Mouse (Mus musculus): ENCODE data around the gene Nuak1. TPM values are rescaled to one million over a fixed set of nuclear protein-coding genes. Genes with fewer than 3 reads are reported as not detected.
"Not testable (repeated sequence)": the region's sequence is repeated elsewhere in the genome, so short reads cannot be mapped to it uniquely, and the experiment has no call there.

The Nuak1 gene
- 5.1 and 5.7 TPM in 2 replicates for polyA plus RNA-seq (2014; fragmentation: Nextera tagmentation; extraction: Ambion mirVana)

GRCm38 (mm10) chr10:84440541-84441433, at the start of gene Nuak1:
Gene Nuak1, minus strand, starts transcription at chr10:84440597.
- H3K9ac ChIP-seq (ENCODE audit: low read depth, low read length): peak within 1 kb of the TSS; percentile 100
- no peaks in the 10 kb centered on the region for H3K9me3 ChIP-seq (ENCODE audit: control insufficient read depth, low read length)
- H3K4me3 ChIP-seq (ENCODE audit: low read depth, low read length): peak within 1 kb of the TSS; percentile 83
- peaks cover 3% of the 10 kb centered on the region; the same call in 1 of the 2 replicates for H3K4me1 ChIP-seq (replicated peaks; ENCODE audit: control insufficient read depth, insufficient read depth, low read length)
- 0% methylated on average over 77 of the region's 94 CpGs for WGBS
- H3K27ac ChIP-seq (ENCODE audit: low read depth, low read length): peak within 1 kb of the TSS; percentile 99
- ATAC-seq (ENCODE audit: low FRiP score) (peak; percentile 87), DNase-seq (ENCODE audit: low spot score) (peak; percentile 92)
- no peaks in the 10 kb centered on the region for H3K27me3 ChIP-seq (ENCODE audit: control insufficient read depth, insufficient read depth, low read length)
- H3K36me3 ChIP-seq (ENCODE audit: control insufficient read depth, insufficient read depth, low read length): no peaks in the 10 kb centered on the region
- peak within 1 kb of the TSS; percentile 84 for H3K4me2 ChIP-seq (replicated peaks; ENCODE audit: low read depth, low read length)

- H3K4me1 ChIP-seq (replicated peaks; ENCODE audit: control insufficient read depth, insufficient read depth, low read length): no peaks in the 10 kb centered on the region
- no peak for DNase-seq (ENCODE audit: low spot score)
- H3K27ac ChIP-seq (ENCODE audit: low read depth, low read length): no peak overlapping the region
- no peaks in the 10 kb centered on the region for H3K27me3 ChIP-seq (ENCODE audit: control insufficient read depth, insufficient read depth, low read length)
- H3K4me2 ChIP-seq (replicated peaks; ENCODE audit: low read depth, low read length): no peak overlapping the region
- WGBS: 89% methylated on average over 5 of the region's 5 CpGs
- no peak overlapping the region for H3K9ac ChIP-seq (ENCODE audit: low read depth, low read length)
- H3K4me3 ChIP-seq (ENCODE audit: low read depth, low read length): no peak overlapping the region
- ATAC-seq (ENCODE audit: low FRiP score): no peak
- no peaks in the 10 kb centered on the region for H3K36me3 ChIP-seq (ENCODE audit: control insufficient read depth, insufficient read depth, low read length)
- H3K9me3 ChIP-seq (ENCODE audit: control insufficient read depth, low read length): no peaks in the 10 kb centered on the region
Observed at GRCm38 (mm10) chr10:84490115-84490514, 49.7 kb upstream of the Nuak1 start.

- Histone ChIP-seq H3K9me3 (ENCODE audit: control insufficient read depth, low read length) (no peaks in the 10 kb centered on the region), H3K27ac (ENCODE audit: low read depth, low read length) (no peak overlapping the region), H3K4me2 (replicated peaks; ENCODE audit: low read depth, low read length) (no peak overlapping the region), H3K36me3 (ENCODE audit: control insufficient read depth, insufficient read depth, low read length) (no peaks in the 10 kb centered on the region), H3K4me1 (replicated peaks; ENCODE audit: control insufficient read depth, insufficient read depth, low read length) (no peaks in the 10 kb centered on the region), H3K4me3 (ENCODE audit: low read depth, low read length) (no peak overlapping the region), H3K27me3 (ENCODE audit: control insufficient read depth, insufficient read depth, low read length) (no peaks in the 10 kb centered on the region), H3K9ac (ENCODE audit: low read depth, low read length) (no peak overlapping the region)
- DNase-seq (ENCODE audit: low spot score) (peak; percentile 66), ATAC-seq (ENCODE audit: low FRiP score) (no peak)
- 38% methylated on average over 6 of the region's 6 CpGs for WGBS
Observed at GRCm38 (mm10) chr10:84488315-84488714, 47.9 kb upstream of the Nuak1 start.

- DNase-seq (ENCODE audit: low spot score): no peak
- Histone ChIP-seq H3K36me3 (ENCODE audit: control insufficient read depth, insufficient read depth, low read length) (no peaks in the 10 kb centered on the region), H3K4me3 (ENCODE audit: low read depth, low read length) (no peak overlapping the region), H3K27ac (ENCODE audit: low read depth, low read length) (no peak overlapping the region), H3K4me2 (replicated peaks; ENCODE audit: low read depth, low read length) (no peak overlapping the region), H3K9me3 (ENCODE audit: control insufficient read depth, low read length) (no peaks in the 10 kb centered on the region), H3K4me1 (replicated peaks; ENCODE audit: control insufficient read depth, insufficient read depth, low read length) (no peaks in the 10 kb centered on the region; the same call in 1 of the 2 replicates), H3K9ac (ENCODE audit: low read depth, low read length) (no peak overlapping the region), H3K27me3 (ENCODE audit: control insufficient read depth, insufficient read depth, low read length) (no peaks in the 10 kb centered on the region)
- 82% methylated on average over 1 of the region's 1 CpGs for WGBS
- ATAC-seq (ENCODE audit: low FRiP score): no peak
Observed at GRCm38 (mm10) chr10:84484661-84485060, 44.3 kb upstream of the Nuak1 start.

- H3K4me3 ChIP-seq (ENCODE audit: low read depth, low read length): no peak overlapping the region
- no peaks in the 10 kb centered on the region for H3K9me3 ChIP-seq (ENCODE audit: control insufficient read depth, low read length)
- WGBS: 71% methylated on average over 3 of the region's 3 CpGs
- ATAC-seq (ENCODE audit: low FRiP score) (no peak), DNase-seq (ENCODE audit: low spot score) (no peak)
- H3K36me3 ChIP-seq (ENCODE audit: control insufficient read depth, insufficient read depth, low read length): no peaks in the 10 kb centered on the region
- H3K4me2 ChIP-seq (replicated peaks; ENCODE audit: low read depth, low read length): no peak overlapping the region
- H3K9ac ChIP-seq (ENCODE audit: low read depth, low read length): no peak overlapping the region
- no peaks in the 10 kb centered on the region for H3K27me3 ChIP-seq (ENCODE audit: control insufficient read depth, insufficient read depth, low read length)
- no peak overlapping the region for H3K27ac ChIP-seq (ENCODE audit: low read depth, low read length)
- H3K4me1 ChIP-seq (replicated peaks; ENCODE audit: control insufficient read depth, insufficient read depth, low read length): no peaks in the 10 kb centered on the region; the same call in 1 of the 2 replicates
Observed at GRCm38 (mm10) chr10:84483553-84483952, 43.2 kb upstream of the Nuak1 start.

GRCm38 (mm10) chr10:84483069-84483468, 42.7 kb upstream of the Nuak1 start:
- no peak for ATAC-seq (ENCODE audit: low FRiP score)
- no peak overlapping the region for H3K4me3 ChIP-seq (ENCODE audit: low read depth, low read length)
- WGBS: 80% methylated on average over 2 of the region's 2 CpGs

GRCm38 (mm10) chr10:84482418-84482817, 42.0 kb upstream of the Nuak1 start:
- H3K9me3 ChIP-seq (ENCODE audit: control insufficient read depth, low read length); H3K27ac ChIP-seq (ENCODE audit: low read depth, low read length); H3K4me2 ChIP-seq (replicated peaks; ENCODE audit: low read depth, low read length); H3K4me1 ChIP-seq (replicated peaks; ENCODE audit: control insufficient read depth, insufficient read depth, low read length); H3K36me3 ChIP-seq (ENCODE audit: control insufficient read depth, insufficient read depth, low read length); ATAC-seq (ENCODE audit: low FRiP score); H3K9ac ChIP-seq (ENCODE audit: low read depth, low read length); H3K27me3 ChIP-seq (ENCODE audit: control insufficient read depth, insufficient read depth, low read length); DNase-seq (ENCODE audit: low spot score); H3K4me3 ChIP-seq (ENCODE audit: low read depth, low read length): not testable (repeated sequence)
- WGBS: 93% methylated on average over 15 of the region's 15 CpGs

More at GRCm38 (mm10) chr10:84483069-84483468, 42.7 kb upstream of the Nuak1 start:
- Histone ChIP-seq H3K4me1 (replicated peaks; ENCODE audit: control insufficient read depth, insufficient read depth, low read length) (peaks cover 3% of the 10 kb centered on the region; the same call in 1 of the 2 replicates), H3K4me2 (replicated peaks; ENCODE audit: low read depth, low read length) (no peak overlapping the region), H3K27me3 (ENCODE audit: control insufficient read depth, insufficient read depth, low read length) (no peaks in the 10 kb centered on the region), H3K27ac (ENCODE audit: low read depth, low read length) (no peak overlapping the region), H3K36me3 (ENCODE audit: control insufficient read depth, insufficient read depth, low read length) (no peaks in the 10 kb centered on the region), H3K9ac (ENCODE audit: low read depth, low read length) (no peak overlapping the region), H3K9me3 (ENCODE audit: control insufficient read depth, low read length) (no peaks in the 10 kb centered on the region)
- DNase-seq (ENCODE audit: low spot score): no peak

GRCm38 (mm10) chr10:84481327-84481671, 40.9 kb upstream of the Nuak1 start:
- 52% methylated on average over 5 of the region's 5 CpGs for WGBS
- DNase-seq (ENCODE audit: low spot score): no peak
- no peak for ATAC-seq (ENCODE audit: low FRiP score)

More at GRCm38 (mm10) chr10:84481327-84481671, 40.9 kb upstream of the Nuak1 start:
- peaks cover 9% of the 10 kb centered on the region for H3K4me1 ChIP-seq (replicated peaks; ENCODE audit: control insufficient read depth, insufficient read depth, low read length)
- no peak overlapping the region for H3K27ac ChIP-seq (ENCODE audit: low read depth, low read length)
- no peaks in the 10 kb centered on the region for H3K9me3 ChIP-seq (ENCODE audit: control insufficient read depth, low read length)
- H3K9ac ChIP-seq (ENCODE audit: low read depth, low read length): no peak overlapping the region
- no peaks in the 10 kb centered on the region for H3K27me3 ChIP-seq (ENCODE audit: control insufficient read depth, insufficient read depth, low read length)
- H3K36me3 ChIP-seq (ENCODE audit: control insufficient read depth, insufficient read depth, low read length): no peaks in the 10 kb centered on the region
- no peak overlapping the region for H3K4me2 ChIP-seq (replicated peaks; ENCODE audit: low read depth, low read length)
- no peak overlapping the region for H3K4me3 ChIP-seq (ENCODE audit: low read depth, low read length)

Measured in hindbrain, embryonic 11.5 days (tissue).